ENCODE assay signal across 18 mouse cellular contexts in the genomic region with DNA sequence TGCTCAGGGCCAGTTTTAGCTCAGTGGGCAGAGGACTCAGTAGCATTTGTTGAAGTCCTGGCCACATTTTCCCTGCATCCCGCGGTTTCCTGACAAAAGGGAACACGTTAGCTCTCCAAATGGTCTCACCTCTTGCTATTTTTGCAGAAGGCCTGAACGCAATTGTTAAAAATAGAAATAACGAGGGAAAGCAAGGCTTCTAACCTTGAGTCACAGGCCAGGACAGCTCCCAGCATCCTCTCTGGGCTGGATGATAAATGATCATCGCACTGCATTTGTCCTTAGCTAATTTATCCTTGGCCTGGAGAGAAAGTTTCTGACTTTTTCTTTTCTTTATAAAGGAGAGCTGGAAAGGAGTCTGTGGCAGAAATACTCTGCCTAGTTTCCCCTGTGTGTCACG. TPM values are rescaled to one million over a fixed set of nuclear protein-coding genes. Genes with fewer than 3 reads are reported as not detected.
DNase-seq lines count a peak whose midpoint lies in the region; ATAC-seq and TF ChIP-seq lines count a peak whose summit lies in the region.
"Had no signal": no experiment of that assay in that cellular context is flagged by ENCODE, and none has a peak within 500 bp of the region (broad histone marks: within the 10 kb centered on the region; RNA-seq: fewer than 3 reads in every experiment).

No protein-coding gene starts in this region.

- 36% methylated on average over 7 of the region's 7 CpGs for whole genome bisulfite sequencing in heart, embryonic 12.5 days
- whole genome bisulfite sequencing in forebrain, postnatal 0 days = 54% methylated on average over 7 of the region's 7 CpGs
- WGBS in forebrain, embryonic 11.5 days = 66% methylated on average over 7 of the region's 7 CpGs

- H3K27ac ChIP-seq in heart, embryonic 12.5 days (ENCODE audit: poor library complexity, severe bottlenecking) = 0 out of 2 replicates have a peak overlapping the region, but pooled peaks have one; percentile 3
- no peak overlapping the region for H3K27ac ChIP-seq in forebrain, postnatal 0 days (ENCODE audit: low read depth, low read length)
- no peak overlapping the region for H3K27ac ChIP-seq in forebrain, embryonic 11.5 days (ENCODE audit: low read depth, low read length)
- H3K27ac ChIP-seq: liver, embryonic 15.5 days; midbrain, embryonic 15.5 days had no signal

- H3K9me3 ChIP-seq in heart, embryonic 12.5 days (replicated peaks) = no peaks in the 10 kb centered on the region
- no peaks in the 10 kb centered on the region for H3K9me3 ChIP-seq in forebrain, postnatal 0 days (ENCODE audit: low read length)
- no peaks in the 10 kb centered on the region for H3K9me3 ChIP-seq in forebrain, embryonic 11.5 days (ENCODE audit: control insufficient read depth, low read length)
- H3K9me3 ChIP-seq: liver, embryonic 15.5 days; midbrain, embryonic 15.5 days had no signal

- no peak overlapping the region for H3K4me2 ChIP-seq in heart, embryonic 12.5 days
- H3K4me2 ChIP-seq in forebrain, postnatal 0 days (ENCODE audit: low read depth) = no peak overlapping the region
- H3K4me2 ChIP-seq in forebrain, embryonic 11.5 days (ENCODE audit: low read depth, low read length, severe bottlenecking) = no peak overlapping the region
- H3K4me2 ChIP-seq: liver, embryonic 15.5 days; midbrain, embryonic 15.5 days had no signal

- peak; percentile 80 to 93 for DNase-seq in adrenal gland, adult (ENCODE audit: inconsistent age in 2 of 2, low spot score in 1 of 2)
- no peak for DNase-seq in adrenal gland, postnatal 4 days (ENCODE audit: low spot score in 2 of 2)
- DNase-seq in ovary, adult 18-20 months (ENCODE audit: low spot score) = peak; percentile 8
- no peak for DNase-seq in ovary, postnatal 14 days (ENCODE audit: low spot score)
- DNase-seq in left cerebral cortex, adult 8-10 months (ENCODE audit: low spot score in 2 of 2) = no peak
- DNase-seq in forebrain, postnatal 0 days = no peak
- no peak for DNase-seq in forebrain, embryonic 11.5 days (ENCODE audit: low spot score)
- DNase-seq: cerebellum, postnatal 25 days; kidney, adult 2 months; kidney, postnatal 36 days; right cerebral cortex, postnatal 14 days; thymus, postnatal 14 days had no signal

- H3K9ac ChIP-seq in heart, embryonic 12.5 days = no peak overlapping the region
- H3K9ac ChIP-seq in forebrain, postnatal 0 days = no peak overlapping the region
- H3K9ac ChIP-seq in forebrain, embryonic 11.5 days (ENCODE audit: low read length) = no peak overlapping the region
- H3K9ac ChIP-seq: liver, embryonic 15.5 days; midbrain, embryonic 15.5 days had no signal

- no peaks in the 10 kb centered on the region for H3K36me3 ChIP-seq in heart, embryonic 12.5 days
- no peaks in the 10 kb centered on the region for H3K36me3 ChIP-seq in forebrain, postnatal 0 days (ENCODE audit: insufficient read depth)
- no peaks in the 10 kb centered on the region for H3K36me3 ChIP-seq in forebrain, embryonic 11.5 days (ENCODE audit: control insufficient read depth, insufficient read depth, low read length)
- H3K36me3 ChIP-seq: liver, embryonic 15.5 days; midbrain, embryonic 15.5 days had no signal

- H3K4me3 ChIP-seq in heart, embryonic 12.5 days = no peak overlapping the region
- H3K4me3 ChIP-seq in forebrain, postnatal 0 days (ENCODE audit: low read depth, low read length) = no peak overlapping the region
- no peak overlapping the region for H3K4me3 ChIP-seq in forebrain, embryonic 11.5 days (ENCODE audit: low read depth, low read length)
- H3K4me3 ChIP-seq: liver, embryonic 15.5 days; midbrain, embryonic 15.5 days had no signal

- TF ChIP-seq CTCF in forebrain, postnatal 0 days (IDR thresholded peaks at IDR 0.05; ENCODE audit: low read depth) = no peak

- no peak for ATAC-seq in heart, embryonic 12.5 days (ENCODE audit: insufficient number of reproducible peaks, low FRiP score)
- no peak for ATAC-seq in forebrain, postnatal 0 days
- ATAC-seq in forebrain, embryonic 11.5 days (replicated peaks; ENCODE audit: low FRiP score) = no peak
- ATAC-seq: forebrain, embryonic 16.5 days; lung, postnatal 0 days; midbrain, embryonic 15.5 days had no signal

- peaks cover 16% of the 10 kb centered on the region for H3K4me1 ChIP-seq in heart, embryonic 12.5 days (replicated peaks)
- H3K4me1 ChIP-seq in forebrain, postnatal 0 days (ENCODE audit: insufficient read depth) = no peaks in the 10 kb centered on the region
- H3K4me1 ChIP-seq in forebrain, embryonic 11.5 days (replicated peaks; ENCODE audit: control insufficient read depth, insufficient read depth, low read length) = no peaks in the 10 kb centered on the region; the same call in 1 of the 2 replicates
- H3K4me1 ChIP-seq: liver, embryonic 15.5 days; midbrain, embryonic 15.5 days had no signal

- H3K27me3 ChIP-seq in heart, embryonic 12.5 days (replicated peaks) = no peaks in the 10 kb centered on the region
- no peaks in the 10 kb centered on the region for H3K27me3 ChIP-seq in forebrain, postnatal 0 days (ENCODE audit: insufficient read depth, low read length)
- no peaks in the 10 kb centered on the region for H3K27me3 ChIP-seq in forebrain, embryonic 11.5 days (ENCODE audit: control insufficient read depth, insufficient read depth, low read length)
- H3K27me3 ChIP-seq: liver, embryonic 15.5 days; midbrain, embryonic 15.5 days had no signal

RNA-seq across cellular contexts. Expression of gene Fam20c, which starts 29.2 kb away (rescaled TPM):
- total RNA-seq in adrenal gland, postnatal 4 days (2021) = 10 to 100 TPM; 22.5 to 26.1 TPM
- polyA plus RNA-seq in heart, embryonic 12.5 days (2016; fragmentation: Nextera tagmentation; extraction: Ambion mirVana) = 6.0 and 6.2 TPM in 2 replicates
- total RNA-seq in left cerebral cortex, adult 8-10 months (2022) = 10 to 100 TPM; 42.6 to 50.0 (median 47.2) TPM
- total RNA-seq in forebrain, postnatal 0 days (2014; rRNA removed) = 69.5 and 81.7 TPM in 2 replicates
- polyA plus RNA-seq in forebrain, postnatal 0 days (2015; fragmentation: Nextera tagmentation; extraction: Ambion mirVana) = 47.9 and 50.0 TPM in 2 replicates
- 11.2 and 14.4 TPM in 2 replicates for polyA plus RNA-seq in forebrain, embryonic 11.5 days (2014; fragmentation: Nextera tagmentation; extraction: Ambion mirVana)
- total RNA-seq: MEL had no signal

Comparison
In these comparisons a context has a peak if more than half of its experiments do, and no peak if none do; other contexts are left out.
1. DNase-seq: peak in adrenal gland, adult (2 of 2) and ovary, adult 18-20 months (single experiment); none in adrenal gland, postnatal 4 days (0 of 2), ovary, postnatal 14 days (single experiment), left cerebral cortex, adult 8-10 months (0 of 2), forebrain, postnatal 0 days (single experiment) and forebrain, embryonic 11.5 days (single experiment).